Mouse (Mus musculus): Measurements from ENCODE around the gene Zc3h13. TPM values are rescaled to one million over a fixed set of nuclear protein-coding genes. Genes with fewer than 3 reads are reported as not detected.

Zc3h13 gene
- total RNA-seq, 1 experiment from 2014 or later: 34.9 TPM

- ATAC-seq (replicated peaks; ENCODE audit: insufficient number of reproducible peaks, low FRiP score, low TSS enrichment, poor library complexity, severe bottlenecking): no peak
These were observed 30.3 kb downstream of the Zc3h13 start for GRCm38 (mm10) chr14:75314484-75314883.

GRCm38 (mm10) chr14:75318736-75319135, 34.6 kb downstream of the Zc3h13 start:
- ATAC-seq (replicated peaks; ENCODE audit: insufficient number of reproducible peaks, low FRiP score, low TSS enrichment, poor library complexity, severe bottlenecking): 0 out of 2 replicates have a peak, but pooled peaks have one; percentile 40

DNA sequence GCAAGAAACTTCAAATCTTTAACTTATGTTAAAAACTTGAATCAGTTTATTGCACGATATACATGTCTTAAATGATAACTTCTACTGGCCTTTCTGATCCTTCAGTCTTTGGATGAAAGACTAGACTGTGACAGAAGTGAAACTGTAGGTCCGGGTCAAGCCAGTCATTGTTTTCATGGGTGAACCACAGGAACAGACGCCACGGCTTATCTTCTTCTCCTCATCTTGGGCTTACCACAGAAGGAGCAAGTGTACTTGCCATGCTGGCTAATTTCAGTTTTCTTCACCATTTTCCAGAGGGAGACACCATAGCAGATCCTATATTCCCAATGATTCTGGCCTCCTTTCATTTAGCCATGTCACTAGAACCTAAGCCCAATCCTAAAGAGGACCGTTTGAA, 36.1 kb downstream of the Zc3h13 start:
- ATAC-seq (replicated peaks; ENCODE audit: insufficient number of reproducible peaks, low FRiP score, low TSS enrichment, poor library complexity, severe bottlenecking): no peak

GRCm38 (mm10) chr14:75323354-75323753, 39.2 kb downstream of the Zc3h13 start:
- no peak for ATAC-seq (replicated peaks; ENCODE audit: insufficient number of reproducible peaks, low FRiP score, low TSS enrichment, poor library complexity, severe bottlenecking)

- ATAC-seq (replicated peaks; ENCODE audit: insufficient number of reproducible peaks, low FRiP score, low TSS enrichment, poor library complexity, severe bottlenecking): no peak
These were observed 43.9 kb downstream of the Zc3h13 start for GRCm38 (mm10) chr14:75328062-75328461.

DNA sequence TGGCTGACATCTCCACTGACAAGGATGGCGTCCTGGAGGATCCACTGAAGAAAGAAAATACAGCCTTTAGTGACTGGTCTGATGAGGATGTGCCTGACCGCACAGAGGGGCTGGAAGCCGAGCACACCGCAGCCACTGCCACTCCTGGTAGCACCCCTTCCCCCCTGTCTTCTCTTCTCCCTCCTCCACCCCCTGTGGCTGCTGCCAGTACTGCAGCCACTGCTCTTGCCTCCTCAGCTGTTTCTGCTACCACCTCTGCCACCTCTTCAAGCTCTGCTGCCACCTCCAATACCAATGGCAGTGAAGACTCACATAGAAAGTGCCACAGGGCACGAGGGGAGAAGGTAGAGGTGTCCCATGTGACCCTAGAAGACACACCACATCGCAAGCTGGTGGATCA, 46.4 kb downstream of the Zc3h13 start:
- ATAC-seq (replicated peaks; ENCODE audit: insufficient number of reproducible peaks, low FRiP score, low TSS enrichment, poor library complexity, severe bottlenecking): 0 out of 2 replicates have a peak, but pooled peaks have one; percentile 22

DNA sequence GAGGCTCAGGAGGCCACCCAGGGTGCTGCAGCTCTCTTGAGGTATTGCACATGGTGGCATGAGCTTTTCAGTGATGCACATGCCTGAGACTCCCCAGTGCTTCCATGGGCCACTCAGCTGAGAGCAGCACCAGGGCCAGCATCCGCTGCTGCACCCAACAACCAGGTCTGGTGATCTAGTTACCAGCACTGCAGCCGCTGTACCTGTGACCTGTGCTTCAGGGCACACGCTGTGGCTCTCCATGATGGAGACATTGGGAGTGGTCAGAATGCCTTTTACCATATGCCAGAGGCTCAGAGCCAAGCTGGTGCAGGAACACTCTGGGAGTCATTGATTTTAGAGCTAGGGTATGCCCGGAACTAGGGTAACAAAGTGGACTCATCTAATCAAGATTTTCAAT, 50.1 kb downstream of the Zc3h13 start:
- ATAC-seq (replicated peaks; ENCODE audit: insufficient number of reproducible peaks, low FRiP score, low TSS enrichment, poor library complexity, severe bottlenecking): no peak

DNA sequence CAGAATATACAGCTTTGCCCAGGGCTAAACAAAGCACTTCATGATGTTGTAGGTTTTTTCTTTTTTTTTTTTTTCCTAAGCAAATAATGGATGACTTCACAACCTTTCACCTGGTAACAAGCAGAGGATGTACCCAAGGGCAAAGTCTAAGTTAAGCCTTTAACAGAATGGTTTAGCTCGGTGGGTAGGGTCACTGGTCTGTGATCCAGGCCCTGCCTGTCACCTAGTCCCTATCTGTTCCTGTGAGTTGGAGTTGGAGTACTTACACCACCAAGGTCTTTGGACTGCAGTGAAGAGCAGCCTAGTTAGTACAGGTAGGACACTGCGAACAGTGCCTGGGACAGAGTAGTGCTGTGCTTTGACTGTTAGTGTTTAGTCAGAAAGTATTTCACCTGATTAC, 53.7 kb downstream of the Zc3h13 start:
- no peak for ATAC-seq (replicated peaks; ENCODE audit: insufficient number of reproducible peaks, low FRiP score, low TSS enrichment, poor library complexity, severe bottlenecking)

- ATAC-seq (replicated peaks; ENCODE audit: insufficient number of reproducible peaks, low FRiP score, low TSS enrichment, poor library complexity, severe bottlenecking): no peak
These were observed 61.9 kb downstream of the Zc3h13 start for GRCm38 (mm10) chr14:75346041-75346440.

- ATAC-seq (replicated peaks; ENCODE audit: insufficient number of reproducible peaks, low FRiP score, low TSS enrichment, poor library complexity, severe bottlenecking): no peak
These were observed 67.5 kb downstream of the Zc3h13 start for GRCm38 (mm10) chr14:75351626-75352025.

DNA sequence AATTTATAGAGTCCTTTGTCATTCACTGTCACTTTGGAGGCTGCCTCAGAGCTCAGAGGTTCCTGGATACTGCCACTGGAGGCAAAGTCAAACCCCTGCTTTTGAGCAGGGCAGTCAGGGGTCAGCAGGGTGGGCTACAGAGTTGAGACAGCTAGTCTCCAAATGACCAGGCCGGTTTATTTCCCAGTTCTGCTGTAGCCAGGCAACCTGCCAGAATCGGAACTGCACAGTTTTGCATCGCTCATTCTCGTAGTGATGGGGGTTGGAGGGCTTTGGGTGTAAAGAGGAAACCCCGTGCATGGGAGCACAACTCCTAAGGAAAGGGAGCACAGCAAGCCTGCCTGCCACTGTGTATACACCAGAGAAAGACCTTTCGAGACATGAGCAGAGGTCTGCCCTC, 79.1 kb downstream of the Zc3h13 start:
- no peak for ATAC-seq (replicated peaks; ENCODE audit: insufficient number of reproducible peaks, low FRiP score, low TSS enrichment, poor library complexity, severe bottlenecking)

DNA sequence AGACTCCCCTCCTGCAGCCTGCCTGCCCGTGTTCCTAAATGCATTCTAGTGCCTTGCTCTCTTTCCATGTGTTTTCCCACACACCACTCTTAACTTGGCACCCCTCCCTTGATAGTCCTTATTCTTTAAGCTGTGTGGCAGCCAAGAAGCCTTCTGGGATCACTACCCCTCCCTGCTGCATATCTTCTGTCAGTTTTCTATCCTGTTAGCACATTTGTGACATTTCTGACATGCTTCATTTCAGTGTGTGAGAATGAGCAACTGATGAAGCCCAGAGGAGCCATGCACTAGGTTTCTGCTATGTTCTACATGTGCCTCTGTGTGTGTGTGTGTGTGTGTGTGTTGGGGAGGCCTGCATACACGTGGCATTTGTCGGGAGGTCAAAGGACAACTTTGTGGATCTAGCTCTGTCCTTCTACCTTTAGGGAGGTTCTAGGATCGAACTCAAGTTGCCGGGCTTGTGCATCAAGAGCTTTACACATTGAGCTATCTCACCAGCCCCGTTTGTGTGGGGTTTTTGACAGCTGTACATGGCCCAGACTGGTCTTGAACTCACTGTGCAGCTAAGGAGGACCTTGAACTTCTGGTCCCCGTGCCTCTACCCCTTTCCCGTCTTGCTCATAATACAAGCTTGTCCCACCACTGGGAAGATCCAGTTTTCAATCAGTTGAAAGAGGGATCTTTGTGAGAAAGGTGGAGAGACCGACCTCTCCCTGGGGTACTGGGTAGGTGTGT, 81.3 kb downstream of the Zc3h13 start:
- no peak for ATAC-seq (replicated peaks; ENCODE audit: insufficient number of reproducible peaks, low FRiP score, low TSS enrichment, poor library complexity, severe bottlenecking)

GRCm38 (mm10) chr14:75366741-75367140, 82.6 kb downstream of the Zc3h13 start:
- ATAC-seq (replicated peaks; ENCODE audit: insufficient number of reproducible peaks, low FRiP score, low TSS enrichment, poor library complexity, severe bottlenecking): no peak

DNA sequence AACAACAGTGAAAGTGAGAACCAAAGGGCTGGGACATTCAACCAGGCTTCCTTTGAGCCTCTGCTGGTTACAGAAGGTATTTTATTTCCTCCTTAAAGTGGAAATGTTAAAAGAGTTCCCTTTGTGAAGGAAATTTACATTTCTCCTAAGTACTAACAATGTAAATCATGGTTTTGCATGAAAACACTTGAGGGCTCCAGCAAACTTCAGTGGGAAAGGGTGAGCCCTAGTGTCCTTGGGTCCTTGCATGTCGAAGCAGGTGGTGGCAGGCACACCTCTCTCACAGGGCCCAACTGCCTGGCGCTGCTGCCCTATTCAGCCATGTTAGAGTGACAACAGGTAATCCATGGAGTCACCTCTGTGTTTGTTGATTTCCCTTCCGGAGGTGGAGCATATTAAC, 83.3 kb downstream of the Zc3h13 start:
- ATAC-seq (replicated peaks; ENCODE audit: insufficient number of reproducible peaks, low FRiP score, low TSS enrichment, poor library complexity, severe bottlenecking): no peak

DNA sequence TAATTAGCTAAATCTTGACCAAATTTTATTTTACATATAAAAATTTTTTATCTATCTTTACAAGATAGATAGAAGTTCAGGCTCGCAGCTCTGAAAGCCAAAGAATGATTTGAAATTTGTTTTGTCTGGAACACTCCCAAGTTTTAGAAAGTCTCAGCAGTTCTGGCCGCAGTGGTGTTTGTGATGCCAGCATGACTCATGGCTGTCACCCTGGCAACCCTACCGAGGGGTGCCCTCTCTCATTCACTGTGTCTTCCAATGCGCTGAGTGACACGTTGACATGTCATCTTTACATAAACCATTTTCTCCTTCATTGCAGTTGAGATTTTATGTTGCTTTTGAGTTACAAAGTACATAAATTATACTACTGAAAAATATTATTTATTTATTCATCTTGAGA, 85.7 kb downstream of the Zc3h13 start:
- no peak for ATAC-seq (replicated peaks; ENCODE audit: insufficient number of reproducible peaks, low FRiP score, low TSS enrichment, poor library complexity, severe bottlenecking)

GRCm38 (mm10) chr14:75375006-75375598, 90.9 kb downstream of the Zc3h13 start:
- ATAC-seq (replicated peaks; ENCODE audit: insufficient number of reproducible peaks, low FRiP score, low TSS enrichment, poor library complexity, severe bottlenecking): no peak

- no peak for ATAC-seq (replicated peaks; ENCODE audit: insufficient number of reproducible peaks, low FRiP score, low TSS enrichment, poor library complexity, severe bottlenecking)
These were observed 92.1 kb downstream of the Zc3h13 start for GRCm38 (mm10) chr14:75376256-75376655.

DNA sequence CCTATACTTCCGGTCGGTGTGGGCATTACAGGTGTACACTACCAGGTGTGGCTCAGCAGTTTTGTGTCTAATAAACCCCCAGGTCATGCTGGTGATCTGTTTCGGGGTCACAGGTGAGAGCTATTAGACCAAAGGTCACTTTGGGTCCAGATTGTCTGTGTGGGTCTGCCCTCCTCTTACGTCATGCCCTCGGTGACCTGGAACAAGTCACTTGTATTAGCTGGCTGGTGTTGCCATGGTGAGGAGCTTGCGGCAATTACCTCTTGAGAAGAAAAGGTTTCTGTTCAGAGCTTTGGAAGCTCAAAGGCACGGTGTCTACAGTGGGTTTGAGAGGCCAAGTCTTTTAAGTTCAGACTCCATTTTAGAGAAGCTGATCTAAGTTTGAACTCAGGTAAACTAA, 93.4 kb downstream of the Zc3h13 start:
- no peak for ATAC-seq (replicated peaks; ENCODE audit: insufficient number of reproducible peaks, low FRiP score, low TSS enrichment, poor library complexity, severe bottlenecking)
